Mouse (Mus musculus): ENCODE measurements around the gene Usp3. TPM values are rescaled to one million over a fixed set of nuclear protein-coding genes. Genes with fewer than 3 reads are reported as not detected.

Gene Usp3
- total RNA-seq, 2 experiments from 2014 or later = 37.6 to 38.6 TPM

DNA sequence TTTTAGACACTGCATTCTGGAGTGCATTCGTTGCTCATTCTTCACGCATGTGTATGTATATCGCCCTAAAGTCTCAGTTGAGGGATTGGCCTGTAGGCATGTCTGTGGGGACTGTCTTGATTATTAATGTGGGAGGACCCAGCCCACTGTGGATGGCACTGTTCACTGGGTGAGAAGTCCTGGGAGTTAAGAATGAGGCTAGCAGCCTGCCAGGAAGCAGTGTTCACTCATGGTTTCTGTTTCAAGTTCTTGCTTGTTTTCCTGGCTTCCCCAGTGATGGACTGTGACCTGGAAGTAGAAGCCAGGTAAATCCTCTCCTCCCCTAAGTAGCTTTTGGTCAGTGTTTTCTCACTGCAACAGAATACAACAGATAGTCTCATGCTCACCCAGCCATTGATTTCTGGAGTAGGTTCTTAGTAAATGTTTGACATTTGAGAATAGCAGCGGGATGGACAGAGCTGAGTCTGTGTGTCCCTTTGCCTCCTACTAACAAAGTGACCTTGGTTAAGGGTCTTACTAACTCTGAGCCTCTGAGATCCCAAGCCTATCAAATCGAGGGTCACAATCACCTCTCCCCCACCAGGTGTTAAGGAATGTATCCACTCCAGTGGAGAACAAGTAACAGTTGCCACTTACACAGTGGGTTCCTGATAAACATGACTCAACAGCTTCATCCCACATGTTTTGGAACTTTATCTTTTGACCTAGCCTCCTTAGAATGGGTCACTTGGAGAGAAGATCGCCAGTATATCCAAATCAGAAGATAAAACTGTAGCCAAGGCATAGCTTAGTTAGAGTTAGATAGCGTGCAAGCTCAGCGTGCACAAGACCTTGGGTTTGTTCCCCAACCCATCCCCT, 11.6 kb upstream of the Usp3 start:
- no peak for DNase-seq (ENCODE audit: extremely low spot score in 1 of 2, low spot score in 1 of 2)

DNA sequence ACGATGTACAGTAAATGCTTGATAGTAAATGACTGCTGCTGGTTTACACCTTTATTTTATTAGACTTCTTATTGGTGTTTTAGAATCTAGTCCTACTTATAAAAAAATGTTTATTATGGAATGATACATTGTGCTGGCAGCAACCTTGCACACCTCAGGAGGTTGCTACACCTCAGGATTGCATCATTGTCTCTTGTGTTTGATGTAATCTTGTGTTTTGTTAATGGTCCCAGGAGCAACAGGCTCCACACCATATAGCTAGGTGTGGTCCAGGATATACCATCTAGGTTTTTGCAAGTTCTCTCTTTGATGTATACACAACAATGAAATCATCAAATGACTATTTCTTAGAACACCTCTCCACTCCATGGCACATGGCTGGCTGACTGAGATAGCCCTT, 11.0 kb upstream of the Usp3 start:
- no peak for DNase-seq (ENCODE audit: extremely low spot score in 1 of 2, low spot score in 1 of 2)

DNA sequence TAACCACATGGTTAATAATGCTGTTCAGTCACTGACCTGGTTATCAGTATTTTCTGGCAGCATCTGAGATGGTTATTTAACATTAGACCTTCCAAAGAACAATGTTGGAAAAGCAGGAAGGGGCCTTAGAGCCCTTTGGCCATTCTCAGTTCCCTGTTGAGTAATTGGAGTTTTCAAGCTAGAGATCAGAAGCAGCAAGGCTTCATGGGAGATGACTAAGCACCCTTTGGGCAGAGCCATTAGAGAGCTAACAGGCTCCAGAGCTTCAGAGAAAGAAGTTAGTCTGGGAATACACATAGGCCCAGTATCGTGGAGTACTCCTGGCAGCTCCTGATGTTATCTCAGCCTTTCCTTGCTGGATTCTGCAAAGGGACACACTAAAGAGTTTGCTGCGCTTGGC, 8.1 kb upstream of the Usp3 start:
- DNase-seq (ENCODE audit: extremely low spot score in 1 of 2, low spot score in 1 of 2) = no peak

DNA sequence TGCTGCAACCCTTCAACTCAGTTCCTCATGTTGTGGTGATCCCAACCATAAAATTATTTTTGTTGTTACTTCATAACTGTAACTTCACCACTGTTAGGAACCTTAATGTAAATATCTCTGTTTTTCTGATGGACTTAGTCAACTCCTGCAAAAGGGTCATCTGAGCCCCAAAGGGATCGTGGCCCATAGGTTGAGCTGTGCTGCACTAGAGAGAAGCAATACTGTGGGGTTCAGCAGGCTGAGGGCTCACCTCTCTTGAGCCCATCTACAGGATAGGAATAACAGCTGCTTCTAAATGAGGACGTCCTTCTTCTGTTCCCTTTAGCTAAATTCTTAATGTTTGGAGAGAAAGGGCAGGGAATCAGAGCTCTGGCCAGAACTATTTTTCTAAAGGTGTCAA, 7.6 kb upstream of the Usp3 start:
- no peak for DNase-seq (ENCODE audit: extremely low spot score in 1 of 2, low spot score in 1 of 2)

DNA sequence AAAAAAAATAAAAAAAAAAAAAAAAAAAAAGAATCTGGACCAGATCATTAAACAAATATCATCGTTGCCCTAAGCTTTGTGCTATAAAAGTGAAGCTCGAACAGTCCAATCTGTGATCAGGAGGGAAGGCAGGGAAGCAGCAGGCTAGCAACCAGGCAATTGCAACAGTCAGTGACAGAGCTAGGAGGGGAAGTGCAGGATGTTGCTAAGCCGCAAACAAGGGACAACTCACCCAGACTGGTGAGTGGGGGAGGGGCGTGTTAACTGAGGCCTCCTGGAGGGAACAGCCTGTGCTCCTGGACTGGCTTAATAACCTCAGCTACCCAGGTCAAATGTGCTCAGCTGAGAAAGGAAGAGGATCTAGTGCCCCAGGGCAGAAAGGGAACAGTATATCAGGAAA, 6.6 kb upstream of the Usp3 start:
- no peak for DNase-seq (ENCODE audit: extremely low spot score in 1 of 2, low spot score in 1 of 2)

DNA sequence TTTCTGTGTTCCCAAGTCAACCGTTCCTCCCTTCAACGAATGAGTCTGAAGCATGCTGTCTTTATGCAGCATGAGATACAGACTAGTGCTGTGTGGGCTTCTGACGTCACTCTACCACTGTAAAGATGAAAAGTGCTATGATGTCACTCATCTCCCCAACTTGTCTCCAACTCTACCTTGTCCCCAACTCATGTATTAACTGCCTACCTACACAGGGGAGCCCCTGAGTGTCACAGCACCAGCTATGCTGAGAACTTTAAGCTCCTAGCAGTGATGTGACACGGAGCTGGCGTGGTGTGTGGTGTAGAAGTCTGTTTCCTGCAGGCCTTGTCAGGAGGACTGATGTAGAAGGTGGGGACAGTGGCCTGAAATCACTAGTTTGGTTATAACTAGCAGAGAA, 5.7 kb upstream of the Usp3 start:
- DNase-seq (ENCODE audit: extremely low spot score in 1 of 2, low spot score in 1 of 2) = no peak

DNA sequence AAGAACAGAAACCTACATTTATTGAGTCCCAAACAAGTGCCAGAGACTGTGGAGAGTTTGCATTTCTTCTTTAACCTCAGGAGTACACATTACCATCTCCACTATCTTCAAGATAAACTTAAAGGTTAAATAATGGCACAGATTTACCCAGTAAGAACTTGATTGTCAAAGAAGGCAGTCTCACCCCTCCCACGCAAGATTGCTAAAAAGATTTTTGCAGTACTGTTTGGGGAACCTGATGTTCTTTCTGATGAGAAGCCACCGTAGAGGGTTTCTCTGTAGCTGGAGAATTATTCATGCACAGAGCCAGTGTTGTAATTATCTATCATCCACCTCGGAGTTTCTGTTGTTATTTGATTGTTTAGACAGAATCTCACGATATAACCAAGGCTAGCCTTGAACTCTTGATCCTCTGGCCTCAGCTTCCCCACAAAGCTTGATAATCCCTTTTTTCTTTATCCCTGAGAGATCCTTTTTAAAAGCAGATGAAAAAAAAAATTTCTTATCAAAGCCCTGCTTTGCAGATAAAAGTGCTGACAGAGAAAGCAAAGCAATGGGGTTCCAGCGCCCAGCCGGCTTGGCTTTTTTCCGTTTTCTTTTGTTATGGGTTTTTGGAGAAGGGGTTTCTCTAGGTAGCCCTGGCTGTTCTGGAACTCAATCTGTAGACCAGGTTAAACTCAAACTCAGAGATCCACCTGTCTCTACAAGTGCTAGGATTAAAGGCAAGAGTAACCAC, 4.7 kb upstream of the Usp3 start:
- no peak for DNase-seq (ENCODE audit: extremely low spot score in 1 of 2, low spot score in 1 of 2)

DNA sequence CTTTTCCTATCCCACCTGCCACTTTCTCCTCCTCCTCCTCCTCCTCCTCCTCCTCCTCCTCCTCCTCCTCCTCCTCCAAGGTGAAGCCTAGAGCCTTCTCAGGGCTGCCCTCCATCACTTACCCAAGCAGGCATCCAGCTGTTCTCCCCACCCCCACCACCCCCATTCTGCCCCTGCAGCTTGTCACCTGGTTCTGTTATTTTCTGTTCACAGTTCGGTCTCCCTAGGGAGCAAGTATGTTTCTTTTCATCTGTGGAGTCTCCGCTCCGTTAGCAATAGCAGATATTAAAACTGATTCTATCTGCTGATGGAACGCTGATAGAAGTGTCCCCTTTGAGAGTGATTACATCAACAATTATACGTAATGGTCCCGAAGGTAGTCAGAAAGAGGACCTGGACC, 4.1 kb upstream of the Usp3 start:
- no peak for DNase-seq (ENCODE audit: extremely low spot score in 1 of 2, low spot score in 1 of 2)

DNA sequence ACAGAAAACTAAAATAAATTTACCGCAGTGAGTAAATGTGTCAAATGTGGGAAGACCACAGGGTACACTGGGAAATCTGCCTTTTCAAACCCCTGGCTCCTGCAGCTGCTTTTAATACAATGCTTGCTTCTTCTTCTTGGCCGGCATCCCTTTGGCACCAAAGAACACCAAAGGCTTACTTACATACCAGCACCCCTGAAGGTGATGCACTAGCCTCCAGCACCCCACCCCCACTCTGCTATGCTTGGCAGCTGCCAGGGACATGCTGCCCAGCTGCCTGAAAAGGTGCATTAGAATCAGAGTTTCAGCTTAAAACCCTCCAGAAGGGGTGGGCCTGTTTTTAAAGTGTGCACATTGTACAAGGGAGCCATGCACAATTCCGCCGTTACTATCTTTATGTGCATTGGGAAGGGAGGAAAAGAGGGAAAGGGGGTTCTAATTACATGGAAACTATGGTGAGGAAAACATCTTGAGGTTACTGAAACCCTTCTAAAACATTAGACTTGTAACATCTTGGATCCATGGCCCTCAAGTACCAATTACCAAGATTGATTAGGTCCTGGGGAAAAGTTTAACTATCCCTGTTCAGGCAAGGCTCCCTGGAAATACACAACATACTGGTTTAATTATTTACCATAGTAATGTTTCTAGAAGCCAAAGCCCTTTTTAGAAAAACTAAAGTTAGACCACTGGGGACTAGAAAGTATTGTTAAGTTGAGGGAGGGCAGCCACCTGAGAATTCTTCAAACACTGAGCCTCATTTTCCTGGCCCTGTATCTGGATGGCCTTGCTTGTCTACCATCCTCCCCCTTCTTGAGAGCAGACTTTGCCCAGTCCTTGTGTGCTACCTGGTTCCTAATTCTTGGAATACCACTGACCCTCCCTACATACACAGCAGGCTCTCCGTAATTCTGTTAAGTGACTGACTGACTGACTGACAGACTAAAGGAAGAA, 3.1 kb upstream of the Usp3 start:
- no peak for DNase-seq (ENCODE audit: extremely low spot score in 1 of 2, low spot score in 1 of 2)

DNA sequence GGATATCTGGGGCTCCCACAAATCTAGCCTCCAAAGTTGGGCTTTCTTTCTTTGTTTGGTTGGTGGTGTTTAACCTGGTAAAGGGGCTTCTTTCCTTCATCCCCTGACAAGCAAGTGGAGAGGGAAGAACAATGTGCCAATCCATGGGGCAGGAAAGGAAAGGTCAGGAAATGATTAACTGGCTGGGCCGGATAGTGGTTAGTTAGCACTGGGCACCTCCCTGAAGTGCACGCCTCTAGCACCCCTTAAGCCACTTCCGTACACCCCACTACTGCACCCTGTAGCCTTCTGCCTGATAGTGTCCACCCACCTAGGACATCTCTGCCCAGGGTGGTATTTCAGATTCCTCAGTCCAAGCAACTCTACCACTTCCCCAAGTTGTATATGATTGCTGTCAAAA, 1.1 kb upstream of the Usp3 start:
- DNase-seq (ENCODE audit: extremely low spot score in 1 of 2, low spot score in 1 of 2) = no peak

DNA sequence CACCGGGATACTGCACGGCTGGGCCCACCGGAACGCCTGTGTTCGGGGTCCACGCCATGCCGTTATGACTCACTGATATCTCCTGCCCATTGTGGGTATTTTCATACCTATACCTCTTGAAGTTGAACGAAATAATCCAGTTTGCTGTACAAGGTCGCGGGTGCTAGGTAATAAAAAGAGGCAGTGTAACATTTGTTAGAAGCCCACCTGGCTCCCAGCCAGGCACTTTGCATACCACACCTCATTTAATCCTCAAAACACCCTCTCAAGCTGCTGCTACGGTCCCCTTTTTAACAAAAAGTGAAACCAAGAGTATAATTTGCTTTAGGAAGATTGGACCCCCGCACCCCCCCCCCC, 649 bp upstream of the Usp3 start:
- no peak for DNase-seq (ENCODE audit: extremely low spot score in 1 of 2, low spot score in 1 of 2)

DNA sequence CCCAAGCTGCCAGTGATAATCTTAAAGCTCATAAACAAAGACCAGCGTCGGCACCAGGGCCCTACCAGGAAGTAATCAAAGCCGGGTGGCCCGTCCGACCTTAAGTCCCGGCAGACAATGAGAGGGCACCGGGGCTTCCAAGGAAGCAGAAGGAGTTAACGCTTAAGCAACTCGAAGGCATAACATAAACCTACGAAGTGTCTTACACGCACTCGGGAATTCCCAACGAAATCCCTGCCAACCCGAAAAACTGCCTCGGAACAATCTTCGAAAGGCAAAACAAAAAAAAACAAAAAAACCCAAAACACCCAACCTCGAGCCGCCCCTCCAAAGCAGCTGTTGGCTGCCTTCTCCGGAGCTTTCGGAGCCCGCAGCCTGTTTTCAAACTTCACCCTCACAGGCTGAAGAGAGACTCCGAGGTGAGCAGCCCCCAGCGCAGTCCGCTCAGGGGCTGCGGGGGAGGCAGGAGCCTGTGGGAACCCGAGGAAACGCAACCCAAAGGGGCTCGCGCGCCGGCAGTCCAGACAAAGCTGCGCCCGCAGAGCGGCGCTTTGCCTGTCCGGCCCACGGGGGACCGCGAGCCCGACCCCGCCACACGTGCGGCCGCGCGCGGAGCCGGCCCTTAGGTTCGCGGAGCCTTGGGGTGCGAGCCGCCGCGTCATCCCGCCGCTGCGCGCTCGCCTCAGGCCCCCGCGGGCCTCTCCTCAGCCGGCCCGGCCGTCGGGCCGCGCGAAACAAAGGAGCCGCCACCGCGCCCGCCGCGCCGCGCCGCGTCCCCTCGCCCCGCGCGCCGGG, 894 bp downstream of the Usp3 start:
- DNase-seq (ENCODE audit: extremely low spot score in 1 of 2, low spot score in 1 of 2) = peak; percentile 20 to 29

DNA sequence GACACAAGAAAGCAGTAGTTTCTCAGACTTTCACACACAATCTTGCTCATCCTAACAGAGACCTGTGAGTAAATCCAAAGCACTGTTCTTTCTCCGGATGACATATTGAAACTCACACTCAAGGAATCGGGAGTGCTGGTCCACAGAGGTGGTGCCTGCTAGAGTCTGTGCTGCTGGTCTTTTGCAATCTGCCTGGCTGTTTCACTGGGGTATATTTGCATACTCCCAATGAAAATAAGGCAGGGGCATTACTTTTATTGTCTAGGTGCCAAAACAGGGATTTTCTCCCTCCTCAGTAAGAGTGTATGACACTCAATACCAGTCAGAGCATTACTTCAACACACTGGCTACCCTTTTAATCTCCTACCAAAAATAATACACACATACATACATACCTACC, 2.9 kb downstream of the Usp3 start:
- DNase-seq (ENCODE audit: extremely low spot score in 1 of 2, low spot score in 1 of 2) = no peak

DNA sequence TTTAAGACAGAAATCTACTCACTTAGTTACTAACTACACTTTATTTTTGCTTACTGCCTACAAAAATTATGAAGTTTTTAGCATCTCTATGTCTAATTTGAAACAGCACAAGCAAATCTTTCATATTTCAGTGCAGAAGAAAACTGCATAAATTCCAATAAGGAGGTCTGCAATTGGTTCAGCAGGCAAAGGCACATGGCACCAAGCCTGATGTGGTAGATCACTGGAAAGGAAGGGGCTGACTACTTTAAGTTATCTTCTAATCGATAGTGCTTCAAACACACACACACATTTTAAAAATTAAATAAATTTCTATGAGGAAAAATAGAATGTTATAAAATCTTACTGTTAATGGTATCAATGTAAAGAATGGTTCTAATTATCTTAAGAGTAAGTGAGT, 5.9 kb downstream of the Usp3 start:
- DNase-seq (ENCODE audit: extremely low spot score in 1 of 2, low spot score in 1 of 2) = no peak

DNA sequence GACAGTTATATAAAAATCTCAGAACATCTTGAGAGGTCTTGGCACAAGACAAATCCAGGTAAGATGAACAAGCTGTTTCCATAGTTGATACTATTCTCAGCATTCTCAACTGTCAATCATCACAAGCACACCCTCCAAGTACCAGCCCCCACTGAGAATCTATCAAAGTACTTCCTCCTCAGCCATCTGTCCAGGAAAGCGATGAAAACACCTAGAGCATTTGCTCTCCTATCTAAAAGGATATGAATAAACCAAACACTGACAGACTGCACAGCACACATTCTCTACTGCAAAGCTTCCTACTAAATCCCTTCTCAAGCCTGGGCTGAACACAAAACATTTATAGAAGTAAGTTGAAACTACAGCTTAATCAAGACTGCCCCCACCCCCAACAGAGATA, 6.4 kb downstream of the Usp3 start:
- DNase-seq (ENCODE audit: extremely low spot score in 1 of 2, low spot score in 1 of 2) = no peak

DNA sequence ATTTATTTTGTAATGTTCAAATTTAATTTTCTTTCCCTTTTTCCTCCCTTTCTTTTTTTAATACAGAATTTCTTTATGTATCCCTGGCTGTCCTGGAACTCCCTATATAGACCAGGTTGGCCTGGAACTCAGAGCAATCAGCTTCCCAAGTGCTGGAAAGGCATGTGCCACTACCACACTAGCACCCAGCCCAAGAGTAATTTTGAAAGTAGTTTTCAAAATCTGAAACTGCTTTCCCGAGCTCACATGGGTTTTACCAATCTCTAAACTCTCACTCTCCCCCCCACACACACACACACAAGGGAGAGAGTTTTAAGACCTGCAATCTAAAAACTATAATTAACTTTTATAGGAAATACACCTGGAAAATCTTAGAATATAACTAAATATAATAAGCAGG, 7.8 kb downstream of the Usp3 start:
- no peak for DNase-seq (ENCODE audit: extremely low spot score in 1 of 2, low spot score in 1 of 2)

DNA sequence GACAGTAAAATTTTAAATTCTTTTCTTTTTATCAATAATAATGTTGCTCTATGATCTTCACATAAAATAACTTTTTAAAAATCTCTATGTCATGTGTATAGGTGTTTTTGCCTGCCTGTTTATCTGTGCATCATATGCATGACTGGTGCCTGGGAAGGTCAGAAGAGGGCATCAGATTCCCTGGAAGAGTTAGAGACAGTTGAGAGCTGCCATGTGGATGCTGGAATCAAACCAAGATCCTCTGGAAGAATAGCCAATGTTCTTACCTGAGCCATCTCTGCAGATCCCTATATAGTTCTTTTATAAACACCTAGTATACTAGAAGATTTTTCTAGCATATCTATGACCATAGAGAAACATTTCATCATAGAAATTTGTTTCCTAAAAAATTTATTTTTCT, 8.8 kb downstream of the Usp3 start:
- no peak for DNase-seq (ENCODE audit: extremely low spot score in 1 of 2, low spot score in 1 of 2)

DNA sequence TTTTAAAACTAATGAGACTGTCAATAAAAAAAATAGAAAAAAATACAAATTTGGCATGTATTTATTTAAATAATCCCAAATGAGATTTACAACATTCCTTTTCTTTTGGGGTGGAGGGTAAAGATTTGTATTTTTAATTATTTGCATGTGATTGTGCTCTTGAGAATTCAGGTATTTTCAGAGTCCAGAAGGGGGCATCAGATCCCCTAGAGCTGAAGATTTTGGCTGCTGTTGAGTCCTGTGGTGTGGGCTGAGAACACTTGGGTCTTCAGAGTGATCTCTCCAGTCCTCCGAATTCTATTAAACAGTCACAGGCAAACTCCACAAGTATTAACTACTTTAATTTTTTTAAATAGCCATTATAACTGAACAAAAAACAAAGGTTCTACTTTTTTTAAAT, 9.7 kb downstream of the Usp3 start:
- no peak for DNase-seq (ENCODE audit: extremely low spot score in 1 of 2, low spot score in 1 of 2)

DNA sequence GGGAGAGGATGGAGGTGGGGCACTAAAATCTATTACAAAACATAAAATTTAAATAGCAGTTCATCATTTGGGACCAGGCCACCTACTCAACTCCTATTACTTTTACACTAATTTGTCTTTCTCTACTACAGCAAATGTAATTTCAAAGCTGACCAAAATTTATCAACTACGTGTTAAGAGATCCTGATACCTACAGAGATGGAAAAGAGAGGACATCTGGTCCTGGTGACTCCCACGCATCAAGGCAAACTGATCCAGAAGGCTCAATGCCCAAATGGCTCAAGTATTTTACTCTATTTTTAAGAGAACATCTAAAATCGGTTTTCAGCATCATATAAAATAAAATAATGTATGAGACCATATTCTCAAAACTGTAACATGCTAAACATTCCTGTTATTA, 11.2 kb downstream of the Usp3 start:
- no peak for DNase-seq (ENCODE audit: extremely low spot score in 1 of 2, low spot score in 1 of 2)

DNA sequence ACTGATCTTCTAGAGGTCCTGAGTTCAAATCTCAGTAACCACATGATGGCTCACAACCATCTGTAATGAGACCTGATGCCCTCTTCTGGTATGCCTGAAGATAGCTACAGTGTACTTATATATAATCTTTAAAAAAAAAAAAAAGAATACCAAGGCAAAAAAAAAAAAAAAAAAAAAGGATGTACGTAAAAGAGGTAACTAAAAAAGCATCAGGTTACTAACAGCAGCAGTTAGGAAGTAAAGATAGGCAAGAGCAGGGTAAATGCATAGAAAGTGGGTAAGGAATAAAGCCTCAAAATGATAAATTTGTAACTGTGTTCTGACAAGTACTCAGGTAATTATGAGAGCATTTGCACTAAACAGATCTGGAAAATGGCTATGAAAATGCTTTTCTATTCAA, 12.2 kb downstream of the Usp3 start:
- no peak for DNase-seq (ENCODE audit: extremely low spot score in 1 of 2, low spot score in 1 of 2)

Data from layer of hippocampus, postnatal 25 days (tissue).